Mouse (Mus musculus): ENCODE results near the gene Nfia. TPM values are rescaled to one million over a fixed set of nuclear protein-coding genes. Genes with fewer than 3 reads are reported as not detected.

Nfia gene
- polyA plus RNA-seq, 1 experiment from 2014 or later: 9.9 TPM

DNA sequence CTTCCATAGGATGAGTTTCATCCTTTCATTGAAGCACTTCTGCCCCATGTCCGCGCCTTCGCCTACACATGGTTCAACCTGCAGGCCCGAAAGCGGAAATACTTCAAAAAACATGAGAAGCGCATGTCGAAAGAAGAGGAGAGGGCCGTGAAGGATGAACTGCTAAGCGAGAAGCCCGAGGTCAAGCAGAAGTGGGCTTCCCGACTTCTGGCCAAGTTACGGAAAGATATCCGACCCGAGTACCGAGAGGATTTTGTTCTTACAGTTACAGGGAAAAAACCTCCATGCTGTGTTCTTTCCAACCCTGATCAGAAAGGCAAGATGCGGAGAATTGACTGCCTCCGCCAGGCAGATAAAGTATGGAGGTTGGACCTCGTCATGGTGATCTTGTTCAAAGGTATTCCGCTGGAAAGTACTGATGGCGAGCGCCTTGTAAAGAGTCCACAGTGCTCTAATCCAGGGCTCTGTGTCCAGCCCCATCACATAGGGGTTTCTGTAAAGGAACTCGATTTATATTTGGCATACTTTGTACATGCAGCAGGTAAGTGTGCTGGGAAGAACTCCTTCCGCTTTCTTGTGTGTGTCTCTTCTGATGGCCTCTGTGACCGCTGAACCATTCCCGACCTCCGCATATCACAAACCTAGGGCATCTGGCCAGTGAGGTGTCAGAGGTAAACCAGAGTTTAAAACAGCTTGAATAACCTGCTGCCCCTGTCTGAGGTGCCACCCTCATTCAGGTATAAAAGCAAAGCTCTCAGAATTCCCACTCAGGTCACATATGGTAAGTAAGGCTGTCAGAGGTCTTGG is 10.7 kb downstream of the Nfia start:
- no peaks in the 10 kb centered on the region for H3K9me3 ChIP-seq (ENCODE audit: low read length)
- no peak overlapping the region for H3K4me2 ChIP-seq (ENCODE audit: low read depth, low read length)
- H3K36me3 ChIP-seq (replicated peaks; ENCODE audit: insufficient read depth, low read length): peaks cover 16% of the 10 kb centered on the region; the same call in 1 of the 2 replicates
- ATAC-seq (no peak), DNase-seq (no peak)
- TF ChIP-seq CTCF (IDR thresholded peaks at IDR 0.05; ENCODE audit: low read depth) (no peak), EP300 (IDR thresholded peaks at IDR 0.05; ENCODE audit: low read depth) (no peak)
- H3K27me3 ChIP-seq (ENCODE audit: insufficient read depth, low read length): no peaks in the 10 kb centered on the region
- no peak overlapping the region for H3K9ac ChIP-seq (replicated peaks)
- H3K4me1 ChIP-seq (ENCODE audit: insufficient read depth): 0 out of 2 replicates have a peak, but pooled peaks cover 3% of the 10 kb centered on the region
- whole genome bisulfite sequencing (ENCODE audit: insufficient replicate concordance): 94% methylated on average over 26 of the region's 26 CpGs
- H3K4me3 ChIP-seq (ENCODE audit: low read depth, low read length): no peak overlapping the region
- no peak overlapping the region for H3K27ac ChIP-seq (ENCODE audit: low read depth)

GRCm38 (mm10) chr4:97784236-97784635 is 11.7 kb downstream of the Nfia start:
- Histone ChIP-seq H3K36me3 (replicated peaks; ENCODE audit: insufficient read depth, low read length) (peaks cover 16% of the 10 kb centered on the region; the same call in 1 of the 2 replicates), H3K4me3 (ENCODE audit: low read depth, low read length) (no peak overlapping the region), H3K27ac (ENCODE audit: low read depth) (no peak overlapping the region), H3K4me2 (ENCODE audit: low read depth, low read length) (no peak overlapping the region), H3K27me3 (ENCODE audit: insufficient read depth, low read length) (no peaks in the 10 kb centered on the region), H3K4me1 (ENCODE audit: insufficient read depth) (0 out of 2 replicates have a peak, but pooled peaks cover 3% of the 10 kb centered on the region), H3K9me3 (ENCODE audit: low read length) (no peaks in the 10 kb centered on the region), H3K9ac (replicated peaks) (no peak overlapping the region)
- ATAC-seq: no peak
- WGBS (ENCODE audit: insufficient replicate concordance): 78% methylated on average over 11 of the region's 11 CpGs
- TF ChIP-seq CTCF (IDR thresholded peaks at IDR 0.05; ENCODE audit: low read depth) (no peak), EP300 (IDR thresholded peaks at IDR 0.05; ENCODE audit: low read depth) (no peak)
- no peak for DNase-seq

- ATAC-seq (no peak), DNase-seq (no peak)
- Histone ChIP-seq H3K4me3 (ENCODE audit: low read depth, low read length) (no peak overlapping the region), H3K4me2 (ENCODE audit: low read depth, low read length) (no peak overlapping the region), H3K36me3 (replicated peaks; ENCODE audit: insufficient read depth, low read length) (peaks cover 20% of the 10 kb centered on the region; the same call in 1 of the 2 replicates), H3K9ac (replicated peaks) (no peak overlapping the region), H3K9me3 (ENCODE audit: low read length) (no peaks in the 10 kb centered on the region), H3K4me1 (ENCODE audit: insufficient read depth) (no peaks in the 10 kb centered on the region), H3K27me3 (ENCODE audit: insufficient read depth, low read length) (no peaks in the 10 kb centered on the region), H3K27ac (ENCODE audit: low read depth) (no peak overlapping the region)
- no peak for TF ChIP-seq CTCF (IDR thresholded peaks at IDR 0.05; ENCODE audit: low read depth)
- no peak for TF ChIP-seq EP300 (IDR thresholded peaks at IDR 0.05; ENCODE audit: low read depth)
- WGBS (ENCODE audit: insufficient replicate concordance): 91% methylated on average over 8 of the region's 8 CpGs
Observed at GRCm38 (mm10) chr4:97785547-97786271, 13.2 kb downstream of the Nfia start.

- Histone ChIP-seq H3K27ac (ENCODE audit: low read depth) (no peak overlapping the region), H3K4me2 (ENCODE audit: low read depth, low read length) (no peak overlapping the region), H3K36me3 (replicated peaks; ENCODE audit: insufficient read depth, low read length) (peaks cover 20% of the 10 kb centered on the region; the same call in 1 of the 2 replicates), H3K9me3 (ENCODE audit: low read length) (no peaks in the 10 kb centered on the region), H3K27me3 (ENCODE audit: insufficient read depth, low read length) (no peaks in the 10 kb centered on the region), H3K4me1 (ENCODE audit: insufficient read depth) (no peaks in the 10 kb centered on the region), H3K9ac (replicated peaks) (no peak overlapping the region), H3K4me3 (ENCODE audit: low read depth, low read length) (no peak overlapping the region)
- DNase-seq: no peak
- ATAC-seq: no peak
- 59% methylated on average over 8 of the region's 8 CpGs for WGBS (ENCODE audit: insufficient replicate concordance)
- no peak for TF ChIP-seq EP300 (IDR thresholded peaks at IDR 0.05; ENCODE audit: low read depth)
- no peak for TF ChIP-seq CTCF (IDR thresholded peaks at IDR 0.05; ENCODE audit: low read depth)
Observed at GRCm38 (mm10) chr4:97786571-97786970, 14.0 kb downstream of the Nfia start.

DNA sequence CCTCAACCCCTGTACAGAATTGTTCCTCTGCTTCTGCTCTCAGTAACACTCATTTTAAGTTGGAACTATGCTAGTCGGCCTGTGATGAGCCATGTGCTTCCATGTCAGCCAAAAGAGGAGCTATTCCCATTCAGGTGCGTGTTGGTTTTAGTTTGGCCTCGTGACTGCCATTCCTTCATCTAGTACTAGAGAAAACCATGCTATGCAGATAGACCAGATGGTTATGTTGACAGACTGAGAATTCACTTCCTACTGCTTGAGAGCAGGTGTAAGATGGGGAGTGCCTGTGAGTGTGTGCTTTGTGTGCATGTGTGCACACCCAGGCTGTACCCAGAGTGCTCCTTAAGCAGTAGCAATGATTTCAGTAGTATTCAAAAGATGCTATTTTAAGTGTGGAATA is 15.0 kb downstream of the Nfia start:
- no peaks in the 10 kb centered on the region for H3K9me3 ChIP-seq (ENCODE audit: low read length)
- H3K4me1 ChIP-seq (ENCODE audit: insufficient read depth): no peaks in the 10 kb centered on the region
- no peaks in the 10 kb centered on the region for H3K27me3 ChIP-seq (ENCODE audit: insufficient read depth, low read length)
- WGBS (ENCODE audit: insufficient replicate concordance): 87% methylated on average over 3 of the region's 3 CpGs
- H3K36me3 ChIP-seq (replicated peaks; ENCODE audit: insufficient read depth, low read length): peaks cover 20% of the 10 kb centered on the region; the same call in 1 of the 2 replicates
- H3K4me2 ChIP-seq (ENCODE audit: low read depth, low read length): no peak overlapping the region
- H3K27ac ChIP-seq (ENCODE audit: low read depth): no peak overlapping the region
- H3K9ac ChIP-seq (replicated peaks): no peak overlapping the region
- DNase-seq: no peak
- TF ChIP-seq EP300 (IDR thresholded peaks at IDR 0.05; ENCODE audit: low read depth) (no peak), CTCF (IDR thresholded peaks at IDR 0.05; ENCODE audit: low read depth) (no peak)
- ATAC-seq: no peak
- no peak overlapping the region for H3K4me3 ChIP-seq (ENCODE audit: low read depth, low read length)

- no peak for TF ChIP-seq EP300 (IDR thresholded peaks at IDR 0.05; ENCODE audit: low read depth)
- TF ChIP-seq CTCF (IDR thresholded peaks at IDR 0.05; ENCODE audit: low read depth): no peak
- no peak overlapping the region for H3K4me2 ChIP-seq (ENCODE audit: low read depth, low read length)
- WGBS (ENCODE audit: insufficient replicate concordance): 64% methylated on average over 4 of the region's 4 CpGs
- no peak overlapping the region for H3K27ac ChIP-seq (ENCODE audit: low read depth)
- no peaks in the 10 kb centered on the region for H3K4me1 ChIP-seq (ENCODE audit: insufficient read depth)
- peaks cover 10% of the 10 kb centered on the region; the same call in 1 of the 2 replicates for H3K36me3 ChIP-seq (replicated peaks; ENCODE audit: insufficient read depth, low read length)
- DNase-seq (no peak), ATAC-seq (no peak)
- H3K9me3 ChIP-seq (ENCODE audit: low read length): no peaks in the 10 kb centered on the region
- no peak overlapping the region for H3K4me3 ChIP-seq (ENCODE audit: low read depth, low read length)
- H3K9ac ChIP-seq (replicated peaks): no peak overlapping the region
- H3K27me3 ChIP-seq (ENCODE audit: insufficient read depth, low read length): no peaks in the 10 kb centered on the region
Observed at GRCm38 (mm10) chr4:97788537-97788936, 16.0 kb downstream of the Nfia start.
